Mouse (Mus musculus): Measurements from ENCODE around the gene S1pr4.
A peak's percentile ranks its signal among the peaks of the same experiment; 100 is the strongest.

S1pr4 gene

GRCm38 (mm10) chr10:81493601-81494220, 6.2 kb downstream of the S1pr4 start:
- peak in 1 of 2 experiments; percentile 64 for DNase-seq (ENCODE audit: low spot score in 2 of 2)

DNA sequence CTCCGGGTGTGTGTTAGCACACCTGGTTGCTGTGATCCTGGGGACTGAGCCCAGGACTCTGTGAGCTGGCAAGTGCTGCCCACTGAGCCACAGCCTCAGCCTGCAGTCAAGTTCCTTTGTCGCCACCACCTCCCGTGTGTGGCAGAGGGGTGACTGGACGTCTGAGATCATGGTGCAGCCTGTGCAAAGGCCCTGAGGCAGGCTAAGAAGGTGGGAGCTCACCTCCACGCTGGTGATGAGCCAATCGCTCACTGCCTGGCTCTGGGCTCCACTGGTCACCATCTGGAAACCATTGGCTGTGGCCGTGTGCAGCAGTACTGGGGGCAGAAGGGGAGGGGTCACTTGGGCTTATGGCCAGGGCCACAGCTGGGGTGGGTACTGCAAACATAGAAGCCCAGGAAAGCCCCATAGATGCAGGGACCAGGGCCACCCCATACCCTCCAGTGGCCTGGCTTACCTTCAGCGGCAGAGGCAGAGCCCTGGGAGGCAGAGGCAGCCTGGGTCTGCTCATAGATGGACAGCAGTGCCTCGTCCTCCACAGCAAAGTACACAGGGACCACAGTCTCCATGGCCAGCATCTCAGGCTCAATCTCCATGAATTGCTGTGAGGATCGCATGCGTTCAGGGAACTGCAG, 7.2 kb downstream of the S1pr4 start:
- no peak for DNase-seq (ENCODE audit: low spot score in 2 of 2)

GRCm38 (mm10) chr10:81491018-81491417, 8.9 kb downstream of the S1pr4 start:
- no peak for DNase-seq (ENCODE audit: low spot score in 2 of 2)

DNA sequence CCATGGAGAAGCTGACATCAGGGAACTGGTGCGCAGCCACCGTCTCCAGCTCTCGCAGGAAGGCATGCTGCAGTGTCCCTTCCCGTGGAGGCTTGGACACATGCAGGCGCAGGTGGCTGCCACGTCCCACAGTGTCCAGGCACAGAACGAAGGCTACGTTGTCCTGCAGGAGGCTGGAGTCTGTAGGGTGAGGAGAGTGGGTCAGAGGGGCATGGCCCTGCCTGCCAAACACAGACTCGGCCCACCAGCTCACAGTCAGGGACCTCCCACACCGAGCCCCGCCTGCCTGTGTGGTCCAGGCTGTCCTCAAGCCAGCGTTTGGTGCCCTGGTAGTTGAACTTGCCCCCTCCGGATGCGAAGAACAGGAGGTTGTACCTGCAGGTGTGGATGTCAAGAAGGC, 10.0 kb downstream of the S1pr4 start:
- no peak for DNase-seq (ENCODE audit: low spot score in 2 of 2)

DNA sequence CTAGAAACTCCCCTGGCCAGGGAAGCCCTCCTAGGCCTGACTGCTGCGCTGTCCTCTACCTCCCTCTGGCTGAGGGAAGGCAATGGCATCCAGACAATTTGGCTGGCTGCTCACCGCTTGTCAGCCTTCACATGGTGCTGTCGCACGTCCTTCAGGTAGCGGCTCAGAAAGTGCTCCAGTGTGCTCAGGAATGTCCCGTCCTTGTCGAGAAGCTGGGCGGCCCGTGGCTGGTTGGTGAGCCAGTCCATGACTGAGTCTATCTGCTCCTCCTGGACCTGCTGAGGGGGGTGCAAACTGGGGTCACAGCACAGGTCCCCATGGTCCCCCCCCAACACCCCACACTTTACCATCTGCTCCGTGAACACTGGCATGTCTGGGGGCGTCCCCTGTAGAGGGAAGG, 11.9 kb downstream of the S1pr4 start:
- DNase-seq (ENCODE audit: low spot score in 2 of 2) = no peak

- no peak for DNase-seq (ENCODE audit: low spot score in 2 of 2)
Observed at GRCm38 (mm10) chr10:81486496-81486895, 13.4 kb downstream of the S1pr4 start.

DNA sequence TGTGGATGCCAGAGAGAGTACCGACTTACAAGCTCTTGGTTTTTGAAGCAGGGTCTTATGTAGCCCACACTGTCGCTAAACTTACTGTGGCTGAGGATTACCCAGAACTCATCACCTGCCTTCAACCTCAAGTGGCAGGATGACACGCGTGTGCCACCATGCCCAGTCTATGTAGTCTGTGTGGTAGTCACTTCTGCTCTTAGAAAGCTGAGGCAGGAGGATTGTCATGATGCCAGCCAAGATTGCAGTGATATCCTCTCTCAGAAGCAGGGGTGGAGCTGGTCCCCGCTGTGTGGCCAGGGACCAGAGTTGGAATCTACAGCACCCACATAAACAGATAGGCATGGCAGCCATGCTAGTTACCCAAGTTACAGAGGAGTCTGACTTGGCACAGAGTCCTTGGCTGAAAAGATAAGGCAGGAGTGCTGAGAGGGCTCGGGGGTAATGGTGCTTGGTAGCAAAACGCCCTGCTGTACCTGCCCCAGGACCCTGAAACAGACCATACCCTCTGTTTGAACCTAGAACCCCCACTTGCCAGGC, 14.4 kb downstream of the S1pr4 start:
- no peak for DNase-seq (ENCODE audit: low spot score in 2 of 2)

GRCm38 (mm10) chr10:81485060-81485449, 14.9 kb downstream of the S1pr4 start:
- DNase-seq (ENCODE audit: low spot score in 2 of 2) = no peak

- DNase-seq (ENCODE audit: low spot score in 2 of 2) = no peak
Observed at GRCm38 (mm10) chr10:81484441-81485059, 15.4 kb downstream of the S1pr4 start.

GRCm38 (mm10) chr10:81483983-81484382, 15.9 kb downstream of the S1pr4 start:
- DNase-seq (ENCODE audit: low spot score in 2 of 2) = peak in 1 of 2 experiments; percentile 70

GRCm38 (mm10) chr10:81482533-81482889, 17.4 kb downstream of the S1pr4 start, which contains the start of gene Celf5:
Celf5 (minus strand) TSS chr10:81482709.
- DNase-seq (ENCODE audit: low spot score in 2 of 2) = peak; percentile 71 to 73

DNA sequence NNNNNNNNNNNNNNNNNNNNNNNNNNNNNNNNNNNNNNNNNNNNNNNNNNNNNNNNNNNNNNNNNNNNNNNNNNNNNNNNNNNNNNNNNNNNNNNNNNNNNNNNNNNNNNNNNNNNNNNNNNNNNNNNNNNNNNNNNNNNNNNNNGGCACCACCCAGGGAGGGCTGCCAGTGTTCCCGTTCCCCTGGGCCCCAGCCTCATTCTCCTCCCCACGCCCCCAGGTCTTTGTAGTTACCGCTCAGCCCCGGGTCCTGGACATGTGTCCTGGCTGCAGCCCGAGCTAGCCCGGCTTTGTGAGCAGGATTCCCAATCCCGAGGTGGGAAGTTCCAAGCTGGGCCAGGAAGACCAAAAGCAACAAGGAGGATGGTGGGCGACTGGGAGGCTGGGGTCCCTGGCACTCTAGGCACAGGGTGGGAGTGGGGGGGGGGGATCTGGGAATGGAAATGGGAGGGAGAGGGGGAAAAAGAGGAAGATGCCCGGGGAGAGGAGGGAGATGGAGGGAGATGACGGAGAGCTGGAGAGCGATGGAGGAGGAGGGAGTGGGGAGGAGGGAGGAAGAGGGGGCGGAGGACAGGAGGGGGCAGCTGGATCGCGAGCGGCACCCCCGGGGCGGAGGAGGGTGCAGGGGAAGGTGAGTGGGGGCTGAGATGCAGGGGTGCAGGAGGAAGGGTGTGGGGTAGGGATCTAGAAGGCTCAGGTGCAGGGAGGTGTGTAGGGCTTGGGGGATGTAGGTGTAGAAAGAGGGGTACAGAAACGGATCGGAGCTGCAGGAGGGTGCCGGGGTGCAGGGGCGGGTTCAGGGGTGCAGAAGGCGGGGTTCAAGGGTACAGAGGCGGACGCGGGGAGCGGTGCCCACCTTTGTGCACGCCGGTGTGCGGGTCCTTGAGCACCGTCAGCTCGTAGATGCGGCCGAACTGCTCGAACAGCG, 18.1 kb downstream of the S1pr4 start:
- no peak for DNase-seq (ENCODE audit: low spot score in 2 of 2)

- no peak for DNase-seq (ENCODE audit: low spot score in 2 of 2)
Observed at GRCm38 (mm10) chr10:81474461-81474860, 25.5 kb downstream of the S1pr4 start.

GRCm38 (mm10) chr10:81473003-81473451, 26.9 kb downstream of the S1pr4 start:
- no peak for DNase-seq (ENCODE audit: low spot score in 2 of 2)

DNA sequence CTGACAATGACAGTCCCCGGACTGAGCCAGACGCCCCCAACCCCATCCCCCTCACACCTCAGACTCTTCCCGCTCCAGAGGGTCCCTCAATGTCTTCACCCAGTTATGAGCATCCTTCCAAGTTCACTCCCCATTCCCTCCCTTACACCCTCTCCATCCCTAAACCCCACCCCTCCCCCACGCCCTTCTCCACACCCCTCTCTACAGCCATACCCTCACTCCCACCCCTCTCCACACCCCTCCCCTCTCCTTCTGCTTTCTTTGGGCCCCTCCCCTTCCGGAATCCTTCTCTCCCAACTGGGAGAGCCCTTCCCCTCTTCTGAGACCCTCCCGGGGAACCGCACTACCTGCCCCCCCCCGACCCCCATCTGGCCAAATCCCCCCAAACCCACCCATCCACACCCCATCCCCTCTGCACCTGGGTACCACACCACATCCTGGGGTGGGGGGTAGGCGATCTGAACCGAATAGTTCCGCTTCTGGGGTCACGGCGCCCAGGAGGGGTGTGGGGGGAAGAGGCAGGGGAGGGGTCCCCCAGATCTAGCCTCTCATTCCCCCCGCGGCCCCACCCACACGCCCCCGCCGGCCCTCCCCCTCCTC, 27.4 kb downstream of the S1pr4 start:
- no peak for DNase-seq (ENCODE audit: low spot score in 2 of 2)

GRCm38 (mm10) chr10:81470454-81470853, 29.5 kb downstream of the S1pr4 start:
- peak in 1 of 2 experiments; percentile 61 for DNase-seq (ENCODE audit: low spot score in 2 of 2)

- DNase-seq (ENCODE audit: low spot score in 2 of 2) = no peak
Observed at GRCm38 (mm10) chr10:81469253-81469652, 30.7 kb downstream of the S1pr4 start.

DNA sequence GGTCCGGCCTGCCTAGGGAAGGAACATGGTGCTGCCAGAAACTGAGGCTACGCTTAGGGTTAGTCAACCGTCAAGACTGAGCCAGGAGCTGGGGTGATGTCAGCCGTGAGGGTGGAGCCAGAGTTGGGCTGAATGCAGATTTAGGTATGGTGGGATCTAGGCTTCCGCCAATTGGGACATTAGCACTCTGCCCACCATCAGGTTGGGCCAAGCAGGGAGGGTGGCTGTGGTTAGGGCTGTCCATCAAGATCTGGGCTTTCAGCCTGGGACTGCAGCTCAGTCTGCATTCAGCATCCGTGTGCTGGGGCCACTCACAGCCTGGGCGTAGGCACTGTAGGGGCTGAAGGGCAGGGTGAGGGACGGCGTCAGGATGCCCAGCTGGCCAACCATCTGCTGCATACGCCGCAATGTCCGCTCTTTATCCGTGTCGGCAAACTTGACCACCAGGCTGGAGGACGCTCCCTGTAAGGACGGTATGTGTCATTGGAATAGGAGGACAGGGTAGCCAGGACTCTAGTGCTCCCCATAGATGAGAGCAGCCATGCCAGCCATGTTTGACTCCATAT, 32.2 kb downstream of the S1pr4 start:
- DNase-seq (ENCODE audit: low spot score in 2 of 2) = no peak

DNA sequence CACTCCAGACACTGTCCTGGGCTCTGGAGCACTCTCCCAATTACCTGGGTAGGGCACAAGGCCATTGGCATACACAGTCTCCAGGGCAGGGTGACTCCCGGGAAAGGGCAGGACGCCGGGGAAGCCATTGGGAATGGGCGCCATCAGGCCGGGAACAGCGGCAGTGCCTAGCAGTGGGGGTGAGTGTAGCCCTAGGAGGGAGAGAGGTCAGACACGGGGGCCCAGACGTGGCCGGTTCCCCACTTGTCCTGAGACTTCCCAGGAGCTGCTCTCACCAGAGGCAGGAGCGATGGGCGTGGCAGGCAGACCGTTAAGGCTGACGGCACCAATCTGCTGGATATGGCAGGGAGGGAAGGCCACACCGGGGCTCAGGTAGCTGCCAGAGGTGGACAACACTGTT, 33.1 kb downstream of the S1pr4 start:
- DNase-seq (ENCODE audit: low spot score in 2 of 2) = peak in 1 of 2 experiments; percentile 17

- DNase-seq (ENCODE audit: low spot score in 2 of 2) = peak in 1 of 2 experiments; percentile 17
Observed at GRCm38 (mm10) chr10:81466066-81466465, 33.9 kb downstream of the S1pr4 start.

DNA sequence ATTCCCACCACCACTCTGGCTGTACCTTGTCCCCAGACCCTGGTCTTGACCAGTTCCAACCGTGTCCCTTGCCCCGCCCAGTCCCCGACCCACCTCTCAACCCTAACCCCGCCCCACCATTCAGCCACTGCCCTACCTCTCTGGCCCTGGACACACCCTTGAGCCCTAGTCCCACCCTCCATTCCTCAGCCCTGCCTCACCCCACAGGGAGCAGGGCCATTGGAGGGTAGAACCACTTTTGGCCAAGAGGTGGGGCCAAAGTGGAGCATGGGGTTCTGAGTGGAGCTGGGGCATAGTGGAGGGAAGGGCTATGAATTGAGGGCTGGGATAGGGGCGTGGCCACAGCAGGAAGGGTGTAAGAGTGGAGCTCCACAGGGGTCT, 34.7 kb downstream of the S1pr4 start:
- DNase-seq (ENCODE audit: low spot score in 2 of 2) = peak in 1 of 2 experiments; percentile 24

All from spleen, postnatal 10 days (tissue).